Mouse (Mus musculus) heart, postnatal 36 days (tissue): ENCODE data around the gene Gm21060. TPM values are rescaled to one million over a fixed set of nuclear protein-coding genes. Genes with fewer than 3 reads are reported as not detected.
A peak's percentile ranks its signal among the peaks of the same experiment; 100 is the strongest.
"Not testable (repeated sequence)": the region's sequence is repeated elsewhere in the genome, so short reads cannot be mapped to it uniquely, and the experiment has no call there.

Source experiments
- DNase-seq, 2 experiments: peaks; one replicate each; pipeline ENCODE4 v3.0.0; 2021 to 2022
- intact Hi-C: fragments of 180-260 bp; cut with DNase I; formaldehyde crosslinking; loops from one replicate; pipeline ENCODE4 v1.15.1; 2025
- total RNA-seq, 2 experiments: library from RNA; stranded (reverse); gene quantifications; 2 replicates each; pipeline ENCODE4 v1.2.3; 2021

Gm21060 gene
- not detected for total RNA-seq

DNA sequence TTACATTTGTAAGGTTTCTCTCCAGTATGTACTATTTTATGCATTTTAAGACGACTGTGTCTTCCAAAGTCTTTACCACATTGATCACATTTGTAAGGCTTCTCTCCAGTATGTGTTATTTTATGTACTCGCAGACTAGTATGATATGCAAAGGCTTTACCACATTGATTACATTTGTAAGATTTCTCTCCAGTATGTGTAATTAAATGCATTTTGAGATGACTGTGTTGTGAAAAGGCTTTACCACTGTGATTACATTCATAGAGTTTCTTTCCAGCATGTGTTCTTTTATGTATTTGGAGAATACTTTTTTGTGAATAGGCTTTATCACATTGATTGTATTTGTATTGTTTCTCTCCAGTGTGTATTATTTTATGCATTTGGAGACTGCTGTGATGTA, at the start of gene Gm21060:
Gene Gm21060 (minus strand): TSS at position 101 of the 400 bp plus-strand sequence.
- intact Hi-C loops, result no loop called here
- DNase-seq, result no peak

DNA sequence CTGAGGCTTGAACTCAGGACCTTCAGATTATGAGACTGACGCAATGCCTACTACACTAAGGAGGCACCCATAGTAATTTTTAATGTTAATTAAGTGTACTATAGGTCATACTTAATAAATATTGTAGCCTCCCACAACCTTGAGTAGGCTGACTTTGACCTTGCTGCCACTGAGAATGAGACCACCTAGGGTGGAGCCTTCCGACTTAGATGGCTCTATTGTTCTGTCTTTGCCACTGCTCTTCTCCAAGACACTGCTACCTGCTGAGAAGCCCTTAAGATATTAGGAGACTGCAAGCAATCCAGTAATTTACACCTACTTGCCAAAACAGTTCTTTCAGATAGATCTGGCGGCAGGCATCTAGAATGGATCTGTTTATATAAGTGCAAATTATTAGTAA, 24.0 kb upstream of the Gm21060 start:
- intact Hi-C loops, DNase-seq: not testable (repeated sequence)

DNA sequence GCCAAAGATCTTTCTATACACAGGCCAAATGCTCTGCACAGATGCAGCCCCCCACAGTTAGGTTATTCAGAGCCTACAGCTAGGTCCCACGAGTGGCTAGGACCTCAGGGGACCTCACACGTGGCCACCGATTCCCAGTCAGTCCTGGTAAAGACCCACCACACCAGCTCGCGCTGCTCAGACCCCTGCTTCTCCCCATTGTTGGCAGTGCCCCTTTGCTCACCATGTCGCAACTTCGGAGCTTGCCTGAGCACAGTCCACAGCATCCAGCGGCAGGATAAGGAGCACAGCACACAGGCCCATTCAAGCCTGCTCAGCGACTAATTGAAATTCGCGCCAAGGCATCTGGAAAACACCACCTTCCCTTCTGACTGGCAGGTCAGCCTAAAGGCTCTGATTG, 16.3 kb upstream of the Gm21060 start:
- DNase-seq, intact Hi-C loops: not testable (repeated sequence)

DNA sequence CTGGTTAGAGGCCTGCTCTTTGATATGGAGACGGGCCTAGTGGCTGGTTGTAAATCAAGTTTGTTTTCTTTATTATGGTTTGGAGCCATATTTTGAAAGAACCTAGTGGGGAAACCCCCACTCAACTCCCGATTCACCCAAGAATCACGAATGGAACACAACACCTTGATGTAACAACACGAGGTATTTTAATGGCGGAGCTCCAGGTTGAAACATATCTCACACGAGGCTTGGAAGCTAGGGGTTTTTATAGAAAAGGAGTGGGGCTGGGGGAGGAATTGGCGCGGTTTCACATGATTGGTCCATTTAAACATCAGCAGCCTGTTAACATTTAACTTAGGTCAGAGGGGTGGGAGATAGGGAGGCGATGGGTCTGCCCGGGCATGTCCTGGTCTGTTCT, 15.5 kb upstream of the Gm21060 start:
- DNase-seq, intact Hi-C loops: not testable (repeated sequence)

DNA sequence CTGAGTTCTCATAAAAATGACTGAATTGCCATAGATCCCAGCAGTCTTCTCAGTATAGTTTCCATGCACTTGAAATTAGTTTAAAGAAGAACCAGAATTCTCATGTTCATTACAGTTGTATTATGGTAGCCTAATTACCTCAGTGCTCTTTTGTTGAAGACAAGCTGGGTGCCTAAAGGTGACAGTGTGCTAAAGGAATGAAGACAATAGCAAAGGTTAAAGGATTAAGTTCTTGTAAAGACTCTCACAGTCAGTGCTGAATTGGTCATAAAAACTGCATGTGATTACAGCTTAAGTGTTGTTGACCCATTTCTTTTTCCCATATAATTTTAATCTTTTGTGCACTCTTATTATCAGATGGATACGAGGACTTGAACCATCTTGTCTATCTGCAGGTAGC, 11.2 kb upstream of the Gm21060 start:
- intact Hi-C loops, DNase-seq: not testable (repeated sequence)

DNA sequence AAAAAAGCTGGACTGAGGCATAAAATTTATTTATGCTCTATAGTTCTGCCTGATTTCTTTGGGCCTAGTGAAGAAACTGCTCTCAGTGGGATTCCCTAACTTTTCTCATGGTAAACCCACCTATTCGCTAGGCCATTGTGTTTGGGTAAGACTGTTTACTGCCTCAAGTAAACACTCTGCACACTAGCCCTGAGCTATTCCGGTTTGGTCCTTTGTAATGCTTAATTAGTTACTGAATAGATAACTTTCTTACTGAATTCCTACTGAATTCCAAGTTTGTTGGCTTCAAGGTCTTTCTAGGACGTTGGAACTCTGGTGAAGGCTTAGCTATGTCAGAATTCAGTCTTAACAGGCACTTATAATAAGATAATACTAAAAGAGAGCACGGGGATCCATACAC, 11.8 kb downstream of the Gm21060 start:
- DNase-seq, intact Hi-C loops: not testable (repeated sequence)

DNA sequence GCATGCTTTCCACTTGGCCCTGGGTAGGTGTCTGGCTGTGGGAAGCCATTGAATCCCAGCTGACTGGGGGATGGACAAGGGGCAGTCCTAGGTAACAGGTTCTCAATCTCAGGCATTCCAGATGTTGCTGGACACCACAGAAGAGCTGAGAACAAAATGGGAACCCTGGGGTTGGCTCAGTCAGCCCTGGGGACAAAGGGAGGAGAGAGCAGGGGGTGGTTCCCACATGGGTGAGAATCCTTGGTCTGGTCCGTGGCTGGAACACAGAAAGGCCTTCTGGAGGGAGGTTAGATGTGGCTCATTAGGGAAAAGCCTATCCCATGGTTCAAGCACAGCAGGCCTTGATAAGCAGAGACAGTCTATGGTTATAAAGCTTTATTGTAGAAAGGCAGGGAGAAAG, 13.3 kb downstream of the Gm21060 start:
- DNase-seq, result no peak
- intact Hi-C loops, result no loop called here

DNA sequence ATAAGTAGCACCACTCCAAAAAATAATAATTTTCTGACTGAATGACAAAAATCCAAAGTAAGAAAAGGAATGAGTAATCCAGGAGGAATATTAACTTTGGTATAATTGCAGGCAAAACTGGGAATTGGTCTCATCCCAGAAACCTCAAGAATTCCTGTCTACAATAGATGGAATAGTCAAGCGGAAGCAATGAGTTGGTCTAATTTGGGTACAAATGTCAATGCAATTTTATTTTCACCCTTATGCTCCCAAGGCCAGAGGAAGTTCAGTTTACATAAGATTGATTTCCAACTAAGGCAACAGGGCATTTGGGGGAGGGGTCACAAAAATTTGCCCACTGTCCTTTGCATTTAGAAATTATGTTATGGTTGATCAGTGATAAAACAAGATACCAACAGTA, 21.4 kb downstream of the Gm21060 start:
- no peak for DNase-seq
- intact Hi-C loops, result no loop called here

DNA sequence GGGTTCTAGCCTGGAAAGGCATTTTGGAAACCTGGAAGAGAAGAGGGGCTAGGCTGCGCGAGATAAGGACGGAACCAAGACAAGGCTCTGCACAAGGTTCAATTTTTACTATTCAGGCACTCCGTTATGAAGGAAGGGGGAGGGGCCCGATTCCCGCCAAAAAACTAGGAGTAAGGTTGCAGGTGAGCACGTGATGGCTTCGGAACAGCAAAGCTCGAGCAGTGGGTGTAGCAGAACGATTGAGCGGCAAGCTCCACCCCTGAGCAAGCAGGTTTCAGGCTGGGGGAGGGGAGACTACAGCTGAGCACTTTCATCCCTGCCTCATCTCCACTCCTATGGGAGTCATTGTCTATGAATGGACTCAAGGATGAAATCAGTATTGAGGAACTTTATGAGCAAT, 27.7 kb downstream of the Gm21060 start:
- intact Hi-C loops, DNase-seq: not testable (repeated sequence)

DNA sequence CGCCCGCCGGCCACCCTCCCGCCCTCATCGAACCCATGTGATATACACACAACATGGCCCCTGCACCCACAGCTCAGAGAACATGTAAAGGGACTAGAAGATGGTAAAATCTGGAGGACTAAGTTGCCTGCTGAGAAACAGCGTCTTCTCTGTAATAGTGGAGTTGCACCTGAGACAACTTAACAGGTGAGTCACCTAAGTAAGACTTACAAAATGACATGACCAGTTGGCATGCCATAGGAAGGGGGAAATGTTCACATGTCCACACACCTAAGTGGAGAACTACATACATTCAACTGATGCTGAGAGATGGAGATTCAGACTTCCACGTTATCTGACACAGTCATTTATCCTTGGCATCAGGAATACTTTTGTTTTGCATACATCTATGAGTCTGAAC, 29.7 kb downstream of the Gm21060 start:
- intact Hi-C loops, result loop anchor here (2.0 kb wide), 1 partner anchor 68 kb away; no protein-coding TSS in a partner anchor
- no peak for DNase-seq

DNA sequence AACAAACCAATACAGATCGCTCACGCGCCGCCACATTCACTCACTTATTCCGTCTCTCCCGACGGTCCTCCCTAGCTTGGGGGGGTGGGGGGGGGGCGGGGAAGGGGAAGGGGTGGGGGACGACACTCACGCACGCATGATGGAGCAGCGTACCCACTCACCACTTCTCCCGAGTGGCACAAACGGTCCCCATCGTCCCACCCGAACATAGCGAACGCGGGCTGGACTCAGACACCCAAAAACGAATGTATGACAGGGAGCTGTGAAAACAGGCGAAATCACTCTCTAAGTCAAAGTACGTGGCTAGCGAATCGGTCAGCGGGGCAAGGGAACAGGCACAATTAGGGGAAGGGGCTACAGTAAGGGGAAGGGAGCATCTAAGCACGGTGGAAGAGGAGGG, 30.2 kb downstream of the Gm21060 start:
- DNase-seq, result peak; percentile 26 to 37
- intact Hi-C loops, result loop anchor here (2.0 kb wide), 1 partner anchor 68 kb away; no protein-coding TSS in a partner anchor

DNA sequence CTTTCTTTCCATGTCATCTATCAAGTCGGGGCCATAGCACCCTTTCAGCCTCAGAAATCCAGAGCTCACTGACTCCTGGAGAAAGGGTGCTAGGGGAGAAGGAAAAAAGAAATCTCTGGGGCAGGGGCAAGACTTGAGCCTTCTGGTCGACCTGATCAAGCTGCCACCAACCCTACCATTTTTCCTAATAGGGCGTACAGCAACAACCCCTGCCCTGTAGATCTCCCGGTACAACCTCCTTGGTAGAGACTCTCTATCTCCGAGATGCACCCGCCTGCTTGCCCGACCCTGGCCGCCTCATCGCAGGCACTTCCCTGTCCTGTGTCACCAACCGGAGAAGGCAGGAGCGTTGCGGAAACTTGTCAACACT, 30.6 kb downstream of the Gm21060 start:
- intact Hi-C loops, result loop anchor here (2.0 kb wide), 1 partner anchor 67 kb away; no protein-coding TSS in a partner anchor

DNA sequence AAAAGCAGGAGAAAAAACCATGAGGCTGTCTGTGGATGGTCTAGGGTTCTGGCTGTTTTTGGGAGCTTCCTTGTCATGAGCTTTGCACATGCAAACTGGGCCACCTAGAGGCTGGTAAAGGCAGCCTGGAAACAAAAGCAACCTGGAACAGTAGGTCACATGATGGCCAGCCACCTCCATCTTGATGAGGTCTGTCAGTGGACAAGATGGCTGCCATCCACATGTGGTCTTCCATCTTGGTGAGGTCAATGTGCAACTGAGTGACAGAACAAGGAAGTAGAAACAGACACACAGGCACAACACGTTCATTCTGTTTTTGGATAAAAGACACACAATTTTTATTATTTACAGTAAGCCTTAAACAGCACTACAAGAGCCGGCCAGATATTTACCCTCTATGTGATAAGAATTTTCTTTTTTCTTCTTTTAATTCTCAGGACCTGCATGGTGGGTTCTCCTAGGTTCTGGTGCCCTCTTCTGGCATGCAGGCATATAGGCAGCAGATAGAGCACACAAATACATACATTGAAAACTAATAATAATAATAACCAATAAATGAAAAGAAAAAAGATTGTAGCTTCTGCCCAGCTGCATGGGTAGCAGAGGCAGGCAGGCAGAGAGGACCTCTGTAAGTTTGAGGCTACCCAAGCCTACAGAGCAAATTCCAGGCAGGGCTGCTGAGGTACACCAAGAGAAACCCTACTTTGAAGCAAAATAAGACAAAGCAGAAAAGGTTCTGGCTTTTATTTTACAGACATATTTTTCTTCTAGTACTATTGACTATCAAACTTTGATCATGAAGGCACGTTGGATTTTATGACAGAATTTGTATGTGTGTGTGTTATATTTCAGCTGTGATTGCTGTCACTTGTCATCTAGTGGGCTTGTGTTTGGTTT, 31.3 kb downstream of the Gm21060 start:
- DNase-seq, result peak; percentile 34 to 36
- intact Hi-C loops, result loop anchor here (2.0 kb wide), 1 partner anchor 67 kb away; no protein-coding TSS in a partner anchor

More for the DNA sequence above, 30.6 kb downstream of the Gm21060 start:
- DNase-seq, result peak; percentile 36 to 37

DNA sequence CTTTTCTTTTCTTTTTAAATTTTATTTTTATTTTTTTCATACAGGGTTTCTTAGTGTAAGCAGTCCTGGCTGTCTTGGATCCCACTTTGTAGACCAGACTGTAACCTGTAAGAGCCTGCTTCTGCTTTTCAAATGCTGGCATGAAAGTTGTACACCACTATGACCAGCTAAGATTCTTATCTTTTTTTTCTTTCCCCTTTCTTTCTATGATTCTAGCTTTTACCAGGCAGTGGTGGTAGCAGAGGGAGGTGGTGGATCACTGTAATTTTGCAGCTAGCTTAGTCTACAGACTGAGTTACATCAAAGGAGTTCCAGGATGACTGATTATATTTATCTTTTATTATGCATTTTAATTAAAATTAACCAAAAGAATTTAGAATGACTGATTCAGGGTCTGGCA, 31.9 kb downstream of the Gm21060 start:
- DNase-seq, result no peak
- intact Hi-C loops, result no loop called here

DNA sequence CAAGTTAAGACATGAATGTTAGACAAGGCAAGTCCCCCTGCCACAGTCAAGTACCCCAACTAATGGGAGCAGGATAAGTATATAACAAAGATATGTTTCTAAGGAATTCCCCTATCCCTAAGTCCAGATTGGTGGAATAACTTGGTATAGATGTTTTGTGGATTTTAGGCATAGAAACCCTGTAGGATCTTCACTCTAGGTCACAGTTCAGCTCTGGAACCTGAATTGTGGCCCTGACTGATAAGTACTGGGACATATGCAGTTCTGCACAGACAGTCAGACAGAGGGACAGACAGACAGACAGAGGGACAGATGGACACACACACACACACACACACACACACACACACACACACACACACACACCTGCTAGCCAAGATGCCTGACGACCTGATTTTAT, 32.6 kb downstream of the Gm21060 start:
- no peak for DNase-seq
- intact Hi-C loops, result no loop called here

DNA sequence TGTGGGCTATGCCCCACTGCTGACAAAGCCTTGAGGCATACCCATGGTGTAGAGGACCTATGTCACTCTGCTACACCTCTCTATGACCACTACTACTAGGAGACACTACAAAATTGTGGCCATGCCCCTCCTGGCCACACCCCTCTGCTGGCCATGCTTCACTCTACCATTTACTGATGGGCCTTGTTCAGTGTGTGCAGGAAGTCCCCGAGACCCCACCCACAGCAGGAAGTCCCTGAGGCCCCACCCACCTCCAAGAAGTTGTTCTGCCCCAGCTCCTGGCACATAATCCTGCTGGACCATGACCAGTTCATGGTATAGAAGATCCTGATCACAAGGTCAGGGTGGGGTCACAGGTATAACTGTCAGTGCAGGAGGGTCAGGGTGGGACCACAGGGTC, 35.6 kb downstream of the Gm21060 start:
- DNase-seq, result no peak
- intact Hi-C loops, result no loop called here

DNA sequence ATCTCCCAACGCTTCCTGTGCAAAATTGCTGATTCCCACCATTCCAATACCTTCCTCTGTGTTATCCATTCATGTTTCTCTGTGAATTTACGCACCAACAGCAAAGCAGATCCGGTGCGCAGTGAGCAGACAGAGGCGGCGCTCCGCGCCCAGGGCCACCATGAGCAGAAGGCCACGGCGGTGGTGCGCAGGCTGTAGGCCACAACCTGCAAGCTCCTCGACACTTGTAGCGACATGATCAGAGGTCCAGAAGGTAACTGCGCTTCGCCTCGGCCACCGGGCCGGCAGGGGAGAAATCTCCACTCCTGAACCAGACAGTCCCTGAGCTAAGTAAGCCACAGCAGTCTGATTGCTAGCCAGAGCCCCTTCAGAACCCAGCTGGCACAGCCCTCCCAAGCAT, 39.1 kb downstream of the Gm21060 start:
- no peak for DNase-seq
- intact Hi-C loops, result no loop called here

DNA sequence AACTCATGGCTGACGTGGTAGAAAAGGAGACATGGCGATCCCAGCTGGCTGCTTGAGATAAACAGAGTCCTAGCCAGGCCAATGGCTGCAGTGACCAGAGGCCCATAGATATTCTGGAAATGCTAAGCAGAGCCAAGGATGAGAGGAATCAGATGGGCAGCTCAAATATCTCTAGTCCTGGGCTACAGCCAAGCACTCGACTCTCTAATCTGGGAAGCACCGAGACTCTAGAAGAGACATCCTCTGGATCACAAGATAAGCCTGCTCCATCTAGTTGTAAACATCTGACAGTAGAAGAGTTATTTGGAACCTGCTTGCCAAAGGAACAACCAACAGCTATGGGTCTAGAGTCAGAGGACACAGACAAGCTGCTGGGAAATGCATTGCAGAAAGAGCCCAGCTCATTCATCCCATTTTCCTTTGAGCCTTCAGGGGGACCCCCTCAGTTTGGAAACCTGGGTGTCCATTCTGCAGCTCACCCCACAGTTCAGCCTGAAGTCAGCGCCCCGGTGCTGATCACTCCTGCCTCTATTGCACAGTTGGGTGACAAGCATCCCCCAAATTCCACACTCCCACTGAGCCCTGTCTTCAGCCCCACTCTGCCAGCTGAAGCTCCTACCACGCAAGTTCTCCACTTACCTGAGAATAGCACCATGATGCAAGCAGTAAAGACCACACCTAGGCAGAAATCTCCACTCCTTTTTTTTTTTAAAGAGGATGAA, 40.5 kb downstream of the Gm21060 start:
- intact Hi-C loops, result no loop called here
- no peak for DNase-seq

DNA sequence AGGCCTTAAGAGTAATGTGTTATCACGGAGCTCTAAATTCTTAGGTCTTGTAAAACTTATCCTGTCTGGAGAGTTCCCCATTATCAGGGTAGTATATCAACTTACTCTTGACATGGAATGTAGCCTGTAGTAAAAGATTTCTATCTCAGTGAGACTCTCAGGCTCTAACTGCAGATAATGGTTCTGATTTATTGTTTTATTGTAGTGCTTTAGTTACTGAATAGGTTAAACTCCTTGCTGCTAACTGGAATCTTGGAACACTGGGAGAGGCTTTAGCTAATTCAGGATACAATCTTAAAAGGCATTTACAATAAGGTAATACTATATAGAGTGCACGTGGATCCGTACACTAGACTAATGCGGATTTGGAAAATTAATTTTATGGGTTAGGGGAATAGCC, 49.5 kb downstream of the Gm21060 start:
- intact Hi-C loops, result not testable (repeated sequence)

More for the DNA sequence above, 49.5 kb downstream of the Gm21060 start:
- not testable (repeated sequence) for DNase-seq
